Mouse (Mus musculus) kidney, adult 11 months (tissue): ENCODE results near the gene Phgdh.
A peak's percentile ranks its signal among the peaks of the same experiment; 100 is the strongest.

ENCODE experiments used
- DNase-seq: peaks from one replicate; pipeline ENCODE4 v3.0.0; 2022

Phgdh gene

GRCm38 (mm10) chr3:98283205-98283604, 56.6 kb downstream of the Phgdh start:
- no peak for DNase-seq

GRCm38 (mm10) chr3:98282422-98282821, 57.4 kb downstream of the Phgdh start:
- no peak for DNase-seq

GRCm38 (mm10) chr3:98280933-98281678, 58.7 kb downstream of the Phgdh start:
- DNase-seq: peak; percentile 53

GRCm38 (mm10) chr3:98280204-98280932, 59.4 kb downstream of the Phgdh start, which contains the start of gene Hmgcs2:
TSS of gene Hmgcs2 (plus strand) at chr3:98280435.
- DNase-seq: peak; percentile 53

- no peak for DNase-seq
These were observed 60.1 kb downstream of the Phgdh start for GRCm38 (mm10) chr3:98279682-98280081.

GRCm38 (mm10) chr3:98273623-98274398, 66.0 kb downstream of the Phgdh start:
- DNase-seq: no peak

- peak; percentile 75 for DNase-seq
These were observed 72.5 kb downstream of the Phgdh start for GRCm38 (mm10) chr3:98267249-98267651.
